Mouse (Mus musculus) erythroblast, embryonic 14.5 days (primary cell): ENCODE results near the gene Uqcc2.

Experiments
- GATA1 ChIP-seq: IDR thresholded peaks from 2 replicates; pipeline ENCODE4 v1.6.1; 2012; ENCODE audit warnings: low read length, inconsistent platforms, mixed read lengths
- TAL1 ChIP-seq: IDR thresholded peaks from 3 replicates; pipeline ENCODE4 v1.6.1; 2012; ENCODE audit warnings: low read length, inconsistent platforms, mixed read lengths

- no peak for TF ChIP-seq GATA1
- no peak for TF ChIP-seq TAL1
Measured at GRCm38 (mm10) chr17:27178427-27179177, 44.9 kb upstream of the Uqcc2 start.
